Mouse (Mus musculus) ES-E14 (cell line): ENCODE measurements around the gene Lrrc47. TPM values are rescaled to one million over a fixed set of nuclear protein-coding genes. Genes with fewer than 3 reads are reported as not detected.

Source experiments
- DNase-seq: peaks from one replicate; pipeline ENCODE4 v3.0.0-alpha.2; 2013; ENCODE audit warnings: low read depth, low spot score
- H3K27ac ChIP-seq: 2 replicates; pipeline ENCODE4 v1.5.1; 2012; ENCODE audit warnings: low read depth, mild to moderate bottlenecking, low read length, moderate library complexity, mixed read lengths; ENCODE audit not compliant: poor library complexity, insufficient read depth, severe bottlenecking
- H3K36me3 ChIP-seq: 2 replicates; pipeline ENCODE4 v1.6.1; 2012; ENCODE audit warnings: mild to moderate bottlenecking, low read length, moderate library complexity, mixed read lengths; ENCODE audit not compliant: control insufficient read depth, poor library complexity, insufficient read depth, severe bottlenecking
- H3K4me1 ChIP-seq, 2 experiments: fragments of 150-350 bp in 1 of 2; sonication (generic) in 1 of 2; 2 replicates each; pipeline ENCODE4 v1.6.1; 2012; ENCODE audit warnings: low read length in 2 of 2, mild to moderate bottlenecking in 1 of 2, mixed read lengths in 1 of 2; ENCODE audit not compliant: control insufficient read depth in 2 of 2, insufficient read depth in 2 of 2, poor library complexity in 1 of 2
- H3K4me3 ChIP-seq, 2 experiments: fragments of 150-350 bp in 1 of 2; sonication (generic) in 1 of 2; 2 replicates each; pipeline ENCODE4 v1.5.1; 2012; ENCODE audit warnings: low read length in 2 of 2, low read depth in 1 of 2, mild to moderate bottlenecking in 1 of 2, mixed read lengths in 1 of 2; ENCODE audit not compliant: insufficient read depth in 1 of 2, poor library complexity in 1 of 2, severe bottlenecking in 1 of 2
- H3K9ac ChIP-seq: 2 replicates; pipeline ENCODE4 v1.6.1; 2012; ENCODE audit warnings: low read depth, mild to moderate bottlenecking, low read length, mixed read lengths; ENCODE audit not compliant: poor library complexity, insufficient read depth, severe bottlenecking
- H3K9me3 ChIP-seq: fragments of 150-350 bp; sonication (generic); 2 replicates; pipeline ENCODE4 v1.6.1; 2012; ENCODE audit warnings: low read depth, mild to moderate bottlenecking, low read length; ENCODE audit not compliant: control insufficient read depth, insufficient read depth
- CHD2 ChIP-seq: IDR thresholded peaks from 2 replicates; pipeline ENCODE4 v1.6.1; 2014; ENCODE audit warnings: mild to moderate bottlenecking, low read depth, low read length, inconsistent platforms
- HCFC1 ChIP-seq: IDR thresholded peaks from 2 replicates; pipeline ENCODE4 v1.6.1; 2012; ENCODE audit warnings: low read length, inconsistent platforms, borderline replicate concordance; ENCODE audit not compliant: insufficient read depth
- MAFK ChIP-seq: IDR thresholded peaks from 2 replicates; pipeline ENCODE4 v1.6.1; 2014; ENCODE audit warnings: mild to moderate bottlenecking, low read depth, low read length, inconsistent platforms; ENCODE audit not compliant: insufficient read depth
- ZC3H11A ChIP-seq: IDR thresholded peaks from 2 replicates; pipeline ENCODE4 v1.6.1; 2012; ENCODE audit warnings: low read depth, mild to moderate bottlenecking, inconsistent platforms, low read length, borderline replicate concordance
- ZNF384 ChIP-seq: IDR thresholded peaks from 2 replicates; pipeline ENCODE4 v1.6.1; 2012; ENCODE audit warnings: low read depth, low read length, inconsistent platforms
- in situ Hi-C, 2 experiments: fragments of 600-800 bp; cut with MboI; formaldehyde crosslinking; loops; one replicate each; pipeline ENCODE4 v1.15.1; 2025; ENCODE audit warnings: low sequenced_read_pairs in 2 of 2, inconsistent platforms in 1 of 2; ENCODE audit not compliant: unreplicated experiment in 2 of 2
- total RNA-seq: library from RNA; depleted of rRNA; stranded (reverse); fragments of 300-350 nt; gene quantifications from 2 replicates; pipeline ENCODE4 v1.2.3, GENCODE M21; 2012

The Lrrc47 gene
- total RNA-seq, 1 experiment: 35.8 TPM

GRCm38 (mm10) chr4:154024729-154025521, 13.4 kb downstream of the Lrrc47 start:
- no peak overlapping the region for H3K4me3 ChIP-seq
- H3K4me1 ChIP-seq: peaks cover 0 to 4% of the 10 kb centered on the region in 2 experiments; a peak in 1 of 4 replicates
- in situ Hi-C loops: no loop called here
- H3K36me3 ChIP-seq: peaks cover 19% of the 10 kb centered on the region
- no peak for DNase-seq
- H3K27ac ChIP-seq: no peak overlapping the region
- H3K9ac ChIP-seq: no peak overlapping the region
- TF ChIP-seq ZC3H11A (no peak), MAFK (no peak), ZNF384 (no peak), CHD2 (no peak)
- no peaks in the 10 kb centered on the region for H3K9me3 ChIP-seq

- H3K4me3 ChIP-seq: peak within 1 kb of the TSS; percentile 31 to 56; a peak in 3 of 4 replicates
- peaks cover 0 to 4% of the 10 kb centered on the region in 2 experiments; a peak in 1 of 4 replicates for H3K4me1 ChIP-seq
- H3K9me3 ChIP-seq: no peaks in the 10 kb centered on the region
- TF ChIP-seq HCFC1 (no peak), ZC3H11A (no peak), CHD2 (no peak), ZNF384 (no peak), MAFK (no peak)
- peak within 1 kb of the TSS; percentile 49; the same call in 1 of the 2 replicates for H3K9ac ChIP-seq
- in situ Hi-C loops: no loop called here
- DNase-seq: peak; percentile 89
- peaks cover 10% of the 10 kb centered on the region for H3K36me3 ChIP-seq
- H3K27ac ChIP-seq: no peak within 1 kb of the TSS
Measured at GRCm38 (mm10) chr4:154025641-154026440, 14.3 kb downstream of the Lrrc47 start, which contains the start of gene Smim1. Smim1 (minus strand) TSS chr4:154026230.

- peak overlapping the region; percentile 31 to 56; a peak in 2 of 4 replicates for H3K4me3 ChIP-seq
- H3K9ac ChIP-seq: peak overlapping the region; percentile 49; the same call in 1 of the 2 replicates
- no peak for DNase-seq
- no peaks in the 10 kb centered on the region for H3K9me3 ChIP-seq
- in situ Hi-C loops: no loop called here
- TF ChIP-seq ZNF384 (no peak), MAFK (no peak), CHD2 (no peak), ZC3H11A (no peak), HCFC1 (no peak)
- H3K4me1 ChIP-seq: peaks cover 0 to 4% of the 10 kb centered on the region in 2 experiments; a peak in 1 of 4 replicates
- no peak overlapping the region for H3K27ac ChIP-seq
- H3K36me3 ChIP-seq: peaks cover 4% of the 10 kb centered on the region
Measured at GRCm38 (mm10) chr4:154026441-154026761, 14.9 kb downstream of the Lrrc47 start.

- Histone ChIP-seq H3K27ac (no peak overlapping the region), H3K4me3 (no peak overlapping the region), H3K9me3 (no peaks in the 10 kb centered on the region), H3K36me3 (no peaks in the 10 kb centered on the region), H3K4me1 (peaks cover 0 to 4% of the 10 kb centered on the region in 2 experiments; a peak in 1 of 4 replicates), H3K9ac (no peak overlapping the region)
- TF ChIP-seq MAFK: no peak
- TF ChIP-seq ZNF384: no peak
- no peak for TF ChIP-seq HCFC1
- TF ChIP-seq CHD2: no peak
- no peak for TF ChIP-seq ZC3H11A
- in situ Hi-C loops: no loop called here
- DNase-seq: no peak
Measured at GRCm38 (mm10) chr4:154028066-154028465, 16.5 kb downstream of the Lrrc47 start.
